Mouse (Mus musculus): ENCODE measurements around the gene Mettl24. TPM values are rescaled to one million over a fixed set of nuclear protein-coding genes. Genes with fewer than 3 reads are reported as not detected.

Gene Mettl24
- total RNA-seq, 2 experiments from 2014 or later: 1.3 to 1.6 TPM

GRCm38 (mm10) chr10:40813627-40814026 is 130.5 kb downstream of the Mettl24 start:
- no peak for DNase-seq

DNA sequence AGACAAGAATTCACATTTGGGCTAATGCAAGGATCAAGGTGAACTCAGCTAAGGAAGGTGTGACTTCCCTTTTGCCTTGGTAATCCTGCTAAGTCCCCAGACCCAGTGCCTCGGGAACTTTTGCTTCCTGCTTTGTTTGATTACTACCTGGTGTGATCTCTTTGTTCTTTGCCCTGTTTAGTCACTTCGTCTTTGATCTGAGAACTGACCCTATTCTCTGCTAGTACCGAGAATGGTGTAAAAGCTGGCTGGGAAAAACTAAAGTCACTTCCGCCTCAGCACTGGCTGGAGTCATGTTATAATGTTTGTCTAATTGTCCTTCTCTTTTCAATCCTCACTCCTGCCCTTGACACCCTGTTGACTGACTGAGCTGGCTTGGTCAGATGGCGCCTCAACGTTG is 133.4 kb downstream of the Mettl24 start:
- DNase-seq: no peak

- DNase-seq: no peak
Observed at GRCm38 (mm10) chr10:40825952-40826351, 142.9 kb downstream of the Mettl24 start.

DNA sequence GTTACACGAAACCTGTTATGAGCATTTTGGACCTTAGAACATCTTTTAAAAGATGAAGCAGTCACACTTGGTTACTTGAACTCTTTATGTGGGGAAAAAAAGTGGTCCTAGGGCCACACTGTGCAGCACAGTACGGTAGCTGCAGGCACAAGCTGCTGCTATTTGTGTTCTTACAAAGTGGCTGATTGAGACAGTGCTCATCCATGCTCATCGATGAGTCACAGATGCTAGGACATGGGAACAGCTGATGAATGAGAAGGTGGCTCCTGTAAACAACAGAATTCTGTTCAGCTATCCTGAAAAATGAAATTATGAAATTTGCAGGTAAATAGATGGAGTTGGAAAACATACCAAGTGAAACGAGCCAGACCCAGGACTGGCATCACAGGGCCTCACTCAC is 144.6 kb downstream of the Mettl24 start:
- DNase-seq: no peak

DNA sequence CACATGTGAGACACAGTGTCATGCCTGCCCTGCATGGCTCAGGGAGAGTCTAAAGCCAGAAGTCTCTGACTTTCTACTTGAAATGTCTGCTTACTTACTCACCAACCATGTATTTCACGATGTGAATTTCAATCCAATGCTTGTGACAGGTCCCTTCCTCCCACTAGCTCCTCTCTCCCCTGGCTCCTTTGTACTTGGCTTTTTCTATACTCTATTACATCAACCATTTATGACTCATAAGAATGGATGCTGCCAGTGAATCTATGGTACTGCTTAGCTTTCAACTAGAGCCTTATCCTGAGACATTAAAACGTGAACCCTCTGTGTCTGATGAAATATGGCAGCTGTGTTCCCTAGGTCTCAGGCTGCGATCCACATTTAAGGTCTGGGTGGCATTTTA is 147.2 kb downstream of the Mettl24 start:
- no peak for DNase-seq

DNA sequence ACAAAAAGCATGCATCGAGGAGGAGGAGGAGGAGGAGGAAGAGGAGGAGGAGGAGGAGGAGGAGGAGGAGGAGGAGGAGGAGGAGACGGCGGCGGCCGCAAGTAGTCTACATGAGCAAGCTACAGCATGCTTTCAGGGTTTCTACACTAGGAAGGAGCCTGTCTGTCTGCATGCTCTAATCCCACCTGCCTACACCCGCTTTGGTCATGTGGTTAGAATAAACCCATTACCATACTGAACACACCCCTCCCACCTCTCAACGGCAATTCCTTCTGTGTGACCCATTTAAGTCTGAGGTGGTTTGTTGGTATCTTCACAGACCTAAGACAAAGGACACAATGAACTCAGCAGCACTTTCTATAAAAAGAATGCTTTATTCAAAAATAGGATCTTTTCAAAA is 148.2 kb downstream of the Mettl24 start:
- DNase-seq: no peak

GRCm38 (mm10) chr10:40840086-40840485 is 157.0 kb downstream of the Mettl24 start:
- DNase-seq: peak; percentile 29 to 40

DNA sequence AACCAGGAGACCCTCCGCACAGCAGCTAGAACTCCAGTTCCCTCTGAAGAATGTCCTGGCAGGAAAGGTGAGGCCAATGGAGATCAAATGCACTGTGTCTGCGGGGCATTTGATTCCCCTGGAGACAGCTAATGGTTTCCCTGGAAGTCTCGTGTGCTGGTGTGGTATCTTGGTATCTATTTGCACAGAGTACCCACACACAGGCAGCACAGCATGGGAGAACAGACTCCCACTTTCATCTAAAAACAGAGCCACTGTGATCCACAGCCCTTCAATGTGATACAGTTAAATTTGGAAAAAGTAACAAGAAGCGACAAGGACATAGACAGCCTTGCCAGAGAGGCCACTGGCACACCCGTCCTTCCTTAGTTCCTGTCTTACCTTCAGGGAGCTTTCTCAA is 160.8 kb downstream of the Mettl24 start:
- DNase-seq: no peak

DNA sequence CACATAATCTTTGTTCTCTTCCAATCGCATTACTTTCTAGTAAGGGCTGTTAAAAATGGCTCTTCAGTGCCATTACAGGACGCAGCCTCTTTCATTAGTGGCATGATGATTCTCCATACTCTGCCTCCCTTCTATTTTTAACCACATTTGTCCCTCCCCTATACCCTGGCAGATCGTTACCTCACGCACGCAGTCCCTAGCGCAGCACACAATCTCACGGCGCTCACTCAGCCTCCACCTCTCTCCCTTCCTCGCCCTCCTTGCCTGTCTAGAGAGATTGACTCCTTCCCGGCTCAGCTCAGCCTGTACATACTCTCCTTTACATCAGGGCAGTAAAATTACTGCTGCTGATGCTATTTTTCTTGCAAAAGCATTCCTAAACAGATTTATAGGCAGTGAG is 161.5 kb downstream of the Mettl24 start:
- peak; percentile 12 to 17 for DNase-seq

DNA sequence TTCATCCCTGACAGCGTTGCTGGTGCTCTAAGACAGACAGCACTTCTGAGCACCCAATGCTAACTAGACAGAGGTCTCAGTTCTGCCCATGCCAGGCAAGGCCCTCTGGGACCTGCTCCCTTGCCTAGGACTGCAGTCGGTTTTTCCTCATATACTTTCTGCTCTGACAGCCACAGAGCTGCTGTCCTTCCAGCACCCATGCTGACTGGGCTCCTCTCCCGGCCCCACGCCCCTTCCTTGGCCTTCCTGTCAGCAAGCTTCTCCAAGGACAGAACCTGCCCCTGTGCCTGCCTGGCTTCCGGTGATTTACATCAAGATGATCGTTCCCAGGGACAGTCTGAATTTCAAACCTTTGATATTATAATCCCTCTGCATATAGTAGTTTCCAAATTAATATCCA is 162.5 kb downstream of the Mettl24 start:
- peak in 1 of 2 experiments; percentile 12 for DNase-seq

- DNase-seq: peak in 1 of 2 experiments; percentile 13
Observed at GRCm38 (mm10) chr10:40847176-40847874, 164.2 kb downstream of the Mettl24 start.

GRCm38 (mm10) chr10:40850644-40851043 is 167.6 kb downstream of the Mettl24 start:
- no peak for DNase-seq

- DNase-seq: no peak
Observed at GRCm38 (mm10) chr10:40851138-40851537, 168.1 kb downstream of the Mettl24 start.

DNA sequence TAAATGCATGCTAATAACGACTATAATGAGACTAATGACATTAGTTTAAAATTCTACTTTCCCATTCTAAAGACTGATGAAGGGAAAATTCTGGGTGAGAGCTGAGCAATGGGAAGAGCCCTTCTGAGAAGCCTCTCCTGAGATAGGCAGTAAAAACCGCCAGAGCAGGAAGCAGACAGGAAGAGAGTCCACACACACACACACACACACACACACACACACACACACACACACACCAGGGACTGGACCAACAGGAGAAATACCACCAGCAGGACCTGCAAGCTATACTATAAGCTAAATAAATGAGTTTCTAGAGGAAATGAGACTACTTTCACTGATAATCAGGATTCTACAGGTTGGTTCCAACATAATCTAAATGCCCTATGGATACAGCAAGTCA is 172.5 kb downstream of the Mettl24 start:
- DNase-seq: no peak

DNA sequence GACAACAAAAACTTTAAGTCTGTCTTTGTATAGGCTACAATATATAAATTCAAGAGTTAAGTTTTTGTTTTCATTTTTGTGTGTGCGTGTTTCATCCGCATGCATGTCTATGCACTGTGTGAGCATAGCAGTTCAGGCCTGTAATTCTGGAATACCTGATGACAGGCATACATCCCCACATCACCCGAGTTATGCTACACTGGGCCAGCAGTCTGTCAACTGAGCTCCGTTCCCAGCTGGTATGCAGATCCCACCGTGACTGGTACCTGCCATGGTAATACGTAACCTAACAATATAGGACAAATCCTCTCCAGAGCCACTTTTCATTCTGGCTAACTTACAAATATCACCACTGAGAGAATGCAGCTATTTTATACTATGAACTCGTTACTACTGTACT is 173.6 kb downstream of the Mettl24 start:
- DNase-seq: no peak

GRCm38 (mm10) chr10:40857599-40857998 is 174.5 kb downstream of the Mettl24 start:
- DNase-seq: peak; percentile 22 to 35

Other genes with a start within 250 kb of the Mettl24 start
- gene Slc22a16, start 112.9 kb upstream of the Mettl24 start, total RNA-seq (2021): not detected
- gene Ddo, start 53.3 kb upstream of the Mettl24 start, total RNA-seq (2021): 10 to 100 TPM; 27.7 to 36.2 TPM
- 10 to 100 TPM; 17.7 to 19.0 TPM for gene Cdc40, start 200.0 kb downstream of the Mettl24 start, total RNA-seq (2021)
- 1 to 10 TPM in 1 of 2 experiments, under 1 TPM in 1; 0.40 to 1.0 TPM for gene Wasf1, start 200.2 kb downstream of the Mettl24 start, total RNA-seq (2021)

All from heart, adult 18-20 months (tissue).